Mouse (Mus musculus) T-helper 17 cell (primary cell): ENCODE measurements around the gene Qser1.

Experiments used
- in situ Hi-C, 2 experiments: fragments of 300-600 bp; cut with MboI, MseI; formaldehyde crosslinking; loops; 1 replicate in 1 of 2; 2 replicates in 1 of 2; pipeline ENCODE4 v1.15.1; 2025; ENCODE audit warnings: high pct_unique_total_duplicates in 2 of 2

Gene Qser1

DNA sequence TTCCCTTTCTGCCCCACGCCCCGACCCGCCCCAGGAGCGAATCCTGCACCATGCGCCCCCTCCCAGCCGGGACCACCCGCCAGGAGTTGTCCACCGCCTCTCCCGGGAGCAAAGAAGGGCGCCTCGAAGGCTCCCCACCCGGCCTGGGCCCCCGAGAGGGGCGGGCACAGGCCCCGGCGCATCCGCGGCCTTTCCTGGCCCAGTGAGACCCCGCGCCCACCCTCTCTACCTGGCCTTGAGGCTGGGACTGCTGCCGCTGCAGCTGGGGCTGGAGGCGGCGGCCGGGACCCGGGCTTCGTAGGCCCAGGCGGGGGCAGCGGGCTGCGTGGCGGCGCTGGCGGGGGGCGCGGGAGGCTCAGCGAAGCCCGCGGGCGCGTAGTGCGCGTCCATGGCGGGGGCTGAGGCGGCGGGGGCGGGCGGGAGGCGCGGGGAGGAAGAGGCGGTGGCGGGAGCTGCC lies at the start of gene Qser1:
TSS of gene Qser1 (minus strand) at position 390 of the 457 bp plus-strand sequence.
- in situ Hi-C loops = no loop called here

- in situ Hi-C loops = loop anchor here in 1 of 2 experiments (25.0 kb wide), 2 partner anchors 1202 to 1877 kb away; no protein-coding TSS in a partner anchor
Measured at GRCm38 (mm10) chr2:104864176-104864860, 47.8 kb upstream of the Qser1 start.

- in situ Hi-C loops = loop anchor here in 1 of 2 experiments (25.0 kb wide), 2 partner anchors 1198 to 1873 kb away; no protein-coding TSS in a partner anchor
Measured at GRCm38 (mm10) chr2:104860426-104860825, 43.9 kb upstream of the Qser1 start.

DNA sequence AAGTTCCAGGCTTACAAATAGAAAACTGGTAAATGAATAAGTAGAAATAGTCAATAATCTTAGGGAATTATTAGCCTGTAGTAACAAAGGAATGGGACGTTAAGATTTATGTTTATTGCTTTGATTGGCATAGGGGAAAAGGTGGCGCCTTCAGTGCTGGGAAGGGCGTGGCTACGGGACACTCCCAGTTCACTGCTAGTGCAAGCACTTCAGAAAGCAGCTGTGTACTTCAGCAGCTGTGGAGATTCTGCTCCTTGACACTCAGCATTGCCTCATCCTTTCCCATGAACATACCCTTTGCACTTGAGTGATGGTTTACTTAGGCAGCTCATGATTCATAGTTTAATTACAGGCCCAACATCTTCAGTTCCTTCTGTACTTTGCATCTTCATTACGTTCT lies 42.5 kb upstream of the Qser1 start:
- in situ Hi-C loops = loop anchor here in 1 of 2 experiments (25.0 kb wide), 2 partner anchors 1197 to 1872 kb away; no protein-coding TSS in a partner anchor

DNA sequence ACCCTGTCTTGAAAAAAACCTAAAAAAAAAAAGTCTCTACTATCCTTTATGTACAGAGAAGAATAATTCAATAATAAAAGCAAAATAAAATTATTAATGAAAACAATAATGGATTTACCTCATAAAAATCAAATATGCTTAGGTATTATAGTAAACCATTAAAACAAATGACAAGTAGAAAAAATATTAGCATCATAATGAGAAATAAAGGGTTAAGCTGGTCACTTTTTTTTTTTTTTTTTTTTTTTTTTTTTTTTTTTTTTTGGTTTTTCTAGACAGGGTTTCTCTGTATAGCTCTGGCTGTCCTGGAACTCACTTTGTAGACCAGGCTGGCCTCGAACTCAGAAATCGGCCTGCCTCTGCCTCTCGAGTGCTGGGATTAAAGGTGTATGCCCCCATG lies 41.5 kb upstream of the Qser1 start:
- in situ Hi-C loops = loop anchor here in 1 of 2 experiments (25.0 kb wide), 2 partner anchors 1196 to 1871 kb away; no protein-coding TSS in a partner anchor

GRCm38 (mm10) chr2:104856218-104856617 lies 39.7 kb upstream of the Qser1 start:
- in situ Hi-C loops = loop anchor here in 1 of 2 experiments (25.0 kb wide), 2 partner anchors 1194 to 1869 kb away; no protein-coding TSS in a partner anchor

DNA sequence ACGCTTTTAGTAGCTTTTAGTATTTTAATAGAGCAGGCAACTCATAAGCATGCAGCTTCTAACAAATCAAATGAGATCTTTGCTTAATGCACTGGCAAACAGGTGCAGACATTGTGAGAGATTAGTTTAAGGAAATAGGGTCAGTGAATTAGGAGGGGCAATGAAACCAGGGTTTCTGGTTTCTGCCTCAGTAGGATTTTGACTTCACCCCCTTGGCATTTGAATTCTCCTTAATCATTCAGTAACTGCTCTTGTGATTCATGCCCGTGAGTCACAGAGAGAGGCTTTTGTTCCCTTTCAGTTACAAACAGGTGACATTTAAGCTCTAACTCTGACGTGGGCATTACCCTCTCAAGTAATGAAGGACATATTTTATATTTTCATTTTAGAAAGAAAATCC lies 39.2 kb upstream of the Qser1 start:
- in situ Hi-C loops = loop anchor here in 1 of 2 experiments (25.0 kb wide), 2 partner anchors 1193 to 1868 kb away; no protein-coding TSS in a partner anchor

DNA sequence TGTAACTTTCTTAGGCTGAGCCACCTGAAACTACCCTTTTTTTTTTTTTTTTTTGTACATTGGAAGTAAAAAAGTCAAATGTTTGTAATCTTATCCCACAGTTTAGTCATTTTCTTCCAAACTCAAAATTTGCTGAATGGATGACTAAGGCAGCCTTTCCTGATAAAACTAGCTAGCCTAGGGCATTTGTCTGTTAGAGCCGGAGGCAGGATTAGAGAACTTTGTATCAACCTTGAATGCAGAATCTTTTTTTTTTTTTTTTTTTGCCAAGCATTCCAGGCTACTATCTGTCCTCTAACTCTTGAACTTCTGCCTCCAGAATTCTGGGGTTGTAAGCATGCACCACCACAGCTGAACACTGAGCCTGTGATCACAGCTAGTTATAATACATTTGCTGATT lies 38.3 kb upstream of the Qser1 start:
- in situ Hi-C loops = loop anchor here in 1 of 2 experiments (25.0 kb wide), 2 partner anchors 1193 to 1868 kb away; no protein-coding TSS in a partner anchor

- in situ Hi-C loops = loop anchor here in 1 of 2 experiments (25.0 kb wide), 2 partner anchors 1190 to 1865 kb away; no protein-coding TSS in a partner anchor
Measured at GRCm38 (mm10) chr2:104852546-104852945, 36.0 kb upstream of the Qser1 start.

DNA sequence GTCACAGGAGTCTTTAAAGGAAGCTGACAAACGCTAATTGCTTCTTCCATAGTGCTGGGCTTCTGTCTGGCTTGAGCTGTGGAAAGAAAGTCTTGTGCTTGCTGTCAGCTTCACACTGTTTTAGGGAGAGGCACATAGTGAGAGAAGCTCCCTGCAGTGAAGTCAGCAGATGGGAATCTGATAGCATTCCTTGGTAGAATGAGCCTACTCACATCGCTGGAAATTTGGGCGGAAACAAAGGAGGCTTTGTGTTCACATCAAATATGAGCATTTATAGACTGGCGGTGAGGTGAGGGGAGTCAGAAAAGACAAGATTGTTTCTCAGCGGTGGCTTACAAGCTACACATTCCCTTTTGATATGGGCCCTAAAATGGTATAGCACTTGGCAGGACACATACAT lies 35.1 kb upstream of the Qser1 start:
- in situ Hi-C loops = loop anchor here in 1 of 2 experiments (25.0 kb wide), 2 partner anchors 1189 to 1864 kb away; no protein-coding TSS in a partner anchor

DNA sequence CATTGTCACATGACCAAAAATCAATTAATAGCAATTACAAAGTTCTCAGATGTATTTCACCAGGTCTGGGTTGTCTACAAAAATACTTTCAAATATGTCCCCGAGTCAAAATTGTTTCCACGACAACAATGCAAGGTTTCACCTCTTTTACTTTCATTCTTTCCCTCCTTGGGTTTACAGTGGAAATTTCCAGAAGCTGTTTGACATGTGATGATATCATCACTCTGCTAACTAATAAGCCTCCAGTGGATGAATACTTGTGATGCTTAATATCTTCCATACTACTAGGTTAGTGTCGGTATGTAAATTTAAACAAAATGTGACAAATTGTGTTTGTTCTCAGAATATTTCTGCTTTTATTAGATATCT lies 33.4 kb upstream of the Qser1 start:
- in situ Hi-C loops = loop anchor here in 1 of 2 experiments (25.0 kb wide), 2 partner anchors 1188 to 1863 kb away; no protein-coding TSS in a partner anchor

- in situ Hi-C loops = no loop called here
Measured at GRCm38 (mm10) chr2:104849276-104849990, 32.9 kb upstream of the Qser1 start, which contains the start of gene Prrg4. Gene Prrg4, minus strand, starts transcription at chr2:104849876.

GRCm38 (mm10) chr2:104848235-104849161 lies 31.9 kb upstream of the Qser1 start:
- in situ Hi-C loops = no loop called here

- in situ Hi-C loops = no loop called here
Measured at GRCm38 (mm10) chr2:104847645-104848044, 31.1 kb upstream of the Qser1 start.

- in situ Hi-C loops = no loop called here
Measured at GRCm38 (mm10) chr2:104846638-104847414, 30.3 kb upstream of the Qser1 start.

GRCm38 (mm10) chr2:104842559-104842958 lies 26.0 kb upstream of the Qser1 start:
- in situ Hi-C loops = no loop called here

DNA sequence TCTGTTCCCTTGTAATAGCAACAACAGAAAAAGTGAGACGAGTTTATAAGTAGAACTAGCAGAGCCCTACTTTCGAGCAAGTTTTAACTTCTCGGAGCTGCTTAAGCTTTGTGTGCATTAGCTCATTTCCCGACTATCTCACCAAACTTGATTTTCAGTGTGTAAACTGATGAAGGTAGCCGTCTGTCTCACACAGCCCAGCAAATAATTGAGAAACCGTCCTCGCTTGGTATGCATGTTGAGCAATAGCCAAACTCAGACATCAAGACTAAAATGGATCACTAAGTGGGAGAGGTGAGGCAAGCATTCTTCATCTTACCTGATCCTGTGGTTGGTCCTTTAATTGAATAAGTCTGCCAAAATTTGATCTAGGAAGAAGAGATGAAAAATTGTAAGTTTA lies 25.2 kb upstream of the Qser1 start:
- in situ Hi-C loops = no loop called here

DNA sequence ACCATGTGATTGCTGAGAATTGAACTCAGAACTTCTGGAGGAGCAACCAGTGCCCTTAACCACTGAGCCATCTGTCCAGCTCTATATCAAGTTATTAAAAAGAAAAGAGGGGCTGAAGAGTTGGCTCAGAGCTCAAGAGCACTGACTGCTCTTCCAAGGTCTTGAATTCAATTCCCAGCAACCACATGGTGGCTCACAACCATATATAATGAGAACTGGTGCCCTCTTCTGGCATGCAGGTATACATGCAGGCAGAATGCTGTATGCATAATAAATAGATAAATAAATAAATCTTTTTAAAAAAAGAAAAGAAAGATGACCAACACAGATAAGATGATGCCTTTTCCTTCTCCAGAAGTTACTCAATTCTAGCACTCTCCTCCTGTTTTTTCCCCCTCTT lies 24.4 kb upstream of the Qser1 start:
- in situ Hi-C loops = no loop called here

GRCm38 (mm10) chr2:104832486-104832885 lies 15.9 kb upstream of the Qser1 start:
- in situ Hi-C loops = no loop called here

GRCm38 (mm10) chr2:104826191-104826590 lies 9.6 kb upstream of the Qser1 start:
- in situ Hi-C loops = no loop called here
